Mouse (Mus musculus): ENCODE data around the gene Il2. TPM values are rescaled to one million over a fixed set of nuclear protein-coding genes. Genes with fewer than 3 reads are reported as not detected.

Gene Il2
- total and polyA plus RNA-seq, 2 experiments from 2014 or later: 0.62 TPM; not detected in 1

DNA sequence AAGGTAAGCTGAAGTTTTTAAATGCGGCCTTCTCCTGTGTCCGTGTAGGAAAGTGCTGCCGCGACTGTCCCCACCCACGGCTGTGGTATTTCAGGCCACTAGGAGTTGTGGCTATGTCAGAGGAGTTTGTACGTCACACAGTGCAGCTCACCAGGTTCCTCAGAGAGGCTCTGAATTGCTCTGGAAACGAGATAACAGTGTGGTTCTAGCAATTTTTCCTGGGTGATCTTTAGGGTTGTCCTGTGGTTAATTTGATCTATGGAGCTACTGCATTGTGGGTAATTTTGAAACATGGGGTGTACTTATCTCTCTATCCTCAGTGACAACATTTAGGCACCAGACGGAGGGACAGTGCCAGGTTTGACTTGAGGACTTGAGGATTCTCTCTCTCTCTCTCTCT, 31.3 kb upstream of the Il2 start:
- H3K4me3 ChIP-seq (ENCODE audit: low read depth, low read length): no peak overlapping the region
- ATAC-seq (ENCODE audit: low FRiP score) (no peak), DNase-seq (ENCODE audit: low spot score) (no peak)
- H3K4me2 ChIP-seq (ENCODE audit: low read depth, low read length, poor library complexity, severe bottlenecking): no peak overlapping the region
- no peaks in the 10 kb centered on the region for H3K27me3 ChIP-seq (ENCODE audit: insufficient read depth, low read length)
- WGBS: 78% methylated on average over 8 of the region's 8 CpGs
- H3K27ac ChIP-seq (ENCODE audit: low read depth, low read length): no peak overlapping the region
- no peak overlapping the region for H3K9ac ChIP-seq (replicated peaks; ENCODE audit: low read length, poor library complexity, severe bottlenecking)
- H3K4me1 ChIP-seq (ENCODE audit: insufficient read depth, low read length): no peaks in the 10 kb centered on the region
- no peaks in the 10 kb centered on the region for H3K9me3 ChIP-seq (ENCODE audit: low read length)
- TF ChIP-seq CTCF (IDR thresholded peaks at IDR 0.05): no peak
- H3K36me3 ChIP-seq (ENCODE audit: insufficient read depth, low read length): no peaks in the 10 kb centered on the region

DNA sequence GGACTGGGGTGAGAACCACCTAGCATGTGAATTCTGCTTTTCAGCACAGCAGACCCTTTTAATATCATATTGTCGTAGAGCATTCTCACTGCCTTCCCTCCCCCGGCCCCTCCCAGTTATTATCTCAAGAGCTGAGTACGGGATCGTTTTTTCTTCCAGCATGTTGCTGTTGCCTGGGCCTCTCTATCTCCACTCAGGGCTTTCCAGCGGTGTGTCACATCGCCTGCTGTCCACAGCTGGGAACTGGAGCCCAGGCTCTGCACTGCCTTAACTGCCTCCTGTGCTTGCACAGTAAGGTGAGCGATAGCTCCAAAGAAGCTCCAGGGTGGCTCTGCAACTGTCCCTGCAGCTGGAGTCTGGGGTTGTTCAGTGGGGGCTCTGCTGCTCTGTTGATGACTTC, 28.6 kb upstream of the Il2 start:
- ATAC-seq (ENCODE audit: low FRiP score) (no peak), DNase-seq (ENCODE audit: low spot score) (no peak)

DNA sequence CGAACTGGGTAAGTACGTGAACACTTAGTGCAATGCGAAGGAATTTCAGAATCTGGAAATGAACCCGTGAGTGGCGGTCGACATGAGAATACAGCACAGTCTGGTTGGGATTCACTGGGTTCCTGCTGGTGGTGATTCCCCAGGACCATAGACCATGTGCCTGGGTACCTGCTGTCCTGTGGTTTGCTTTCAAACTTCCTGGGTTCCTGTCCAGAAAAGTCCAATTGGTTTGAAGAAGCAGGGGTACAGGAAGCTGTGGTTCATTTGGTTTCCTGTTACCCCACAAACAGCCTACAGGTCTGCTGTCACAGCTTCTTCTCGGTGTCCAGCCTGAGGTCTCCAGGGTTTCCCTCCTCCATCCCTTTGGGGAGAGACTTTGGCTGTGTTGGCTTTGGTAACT, 27.2 kb upstream of the Il2 start:
- 91% methylated on average over 7 of the region's 7 CpGs for WGBS
- no peaks in the 10 kb centered on the region for H3K27me3 ChIP-seq (ENCODE audit: insufficient read depth, low read length)

More for the DNA sequence above, 28.6 kb upstream of the Il2 start:
- no peaks in the 10 kb centered on the region for H3K36me3 ChIP-seq (ENCODE audit: insufficient read depth, low read length)
- 76% methylated on average over 7 of the region's 7 CpGs for WGBS
- H3K4me1 ChIP-seq (ENCODE audit: insufficient read depth, low read length): no peaks in the 10 kb centered on the region
- no peaks in the 10 kb centered on the region for H3K27me3 ChIP-seq (ENCODE audit: insufficient read depth, low read length)
- H3K27ac ChIP-seq (ENCODE audit: low read depth, low read length): no peak overlapping the region
- no peak overlapping the region for H3K9ac ChIP-seq (replicated peaks; ENCODE audit: low read length, poor library complexity, severe bottlenecking)
- H3K9me3 ChIP-seq (ENCODE audit: low read length): no peaks in the 10 kb centered on the region
- no peak overlapping the region for H3K4me3 ChIP-seq (ENCODE audit: low read depth, low read length)
- H3K4me2 ChIP-seq (ENCODE audit: low read depth, low read length, poor library complexity, severe bottlenecking): no peak overlapping the region
- no peak for TF ChIP-seq CTCF (IDR thresholded peaks at IDR 0.05)

DNA sequence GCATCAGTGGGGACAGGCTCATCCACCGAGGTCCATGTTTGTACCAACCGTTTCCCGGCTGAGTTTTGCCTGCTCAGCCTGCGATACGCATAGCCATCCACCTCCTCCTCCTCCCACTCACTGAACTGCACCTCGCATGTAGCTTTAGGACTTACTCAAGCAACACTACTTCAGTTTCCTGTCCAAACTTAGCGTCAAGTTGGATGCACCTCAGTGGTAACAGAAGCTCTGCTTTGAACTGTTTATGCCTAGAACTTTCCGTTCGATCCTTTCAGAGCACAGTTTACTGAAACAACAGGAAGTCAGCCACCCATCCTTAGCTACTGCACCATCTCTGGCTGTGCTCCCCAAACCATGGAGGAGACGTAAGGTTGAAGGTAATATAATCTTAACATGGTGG, 26.5 kb upstream of the Il2 start:
- Histone ChIP-seq H3K4me2 (ENCODE audit: low read depth, low read length, poor library complexity, severe bottlenecking) (no peak overlapping the region), H3K4me3 (ENCODE audit: low read depth, low read length) (no peak overlapping the region), H3K9me3 (ENCODE audit: low read length) (no peaks in the 10 kb centered on the region), H3K36me3 (ENCODE audit: insufficient read depth, low read length) (no peaks in the 10 kb centered on the region), H3K9ac (replicated peaks; ENCODE audit: low read length, poor library complexity, severe bottlenecking) (no peak overlapping the region), H3K4me1 (ENCODE audit: insufficient read depth, low read length) (no peaks in the 10 kb centered on the region), H3K27me3 (ENCODE audit: insufficient read depth, low read length) (no peaks in the 10 kb centered on the region), H3K27ac (ENCODE audit: low read depth, low read length) (no peak overlapping the region)
- 91% methylated on average over 10 of the region's 10 CpGs for WGBS
- TF ChIP-seq CTCF (IDR thresholded peaks at IDR 0.05): no peak
- no peak for ATAC-seq (ENCODE audit: low FRiP score)
- no peak for DNase-seq (ENCODE audit: low spot score)

More for the DNA sequence above, 27.2 kb upstream of the Il2 start:
- H3K4me1 ChIP-seq (ENCODE audit: insufficient read depth, low read length): no peaks in the 10 kb centered on the region
- no peak overlapping the region for H3K4me3 ChIP-seq (ENCODE audit: low read depth, low read length)
- H3K9me3 ChIP-seq (ENCODE audit: low read length): no peaks in the 10 kb centered on the region
- ATAC-seq (ENCODE audit: low FRiP score) (no peak), DNase-seq (ENCODE audit: low spot score) (no peak)
- no peak overlapping the region for H3K9ac ChIP-seq (replicated peaks; ENCODE audit: low read length, poor library complexity, severe bottlenecking)
- no peak for TF ChIP-seq CTCF (IDR thresholded peaks at IDR 0.05)
- no peaks in the 10 kb centered on the region for H3K36me3 ChIP-seq (ENCODE audit: insufficient read depth, low read length)
- H3K27ac ChIP-seq (ENCODE audit: low read depth, low read length): no peak overlapping the region
- H3K4me2 ChIP-seq (ENCODE audit: low read depth, low read length, poor library complexity, severe bottlenecking): no peak overlapping the region

DNA sequence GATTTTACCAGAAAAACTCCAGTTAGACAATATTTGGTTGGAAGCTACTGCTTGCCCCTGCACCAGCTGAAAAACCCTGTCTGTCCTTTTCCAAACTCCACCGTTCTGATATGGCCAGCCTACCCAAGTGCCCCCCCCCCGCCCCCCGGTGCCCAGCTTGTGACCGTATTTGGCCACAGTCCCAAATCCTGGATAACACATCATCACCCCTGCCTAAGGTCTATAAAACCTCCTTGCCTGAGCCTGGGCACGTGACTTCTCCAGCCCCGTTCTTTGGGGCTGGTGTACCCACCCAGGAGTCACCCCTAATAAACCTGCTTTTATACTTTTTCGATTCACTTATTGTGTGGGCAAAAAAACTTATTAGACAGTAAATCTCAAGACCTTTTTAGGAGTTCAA, 21.1 kb upstream of the Il2 start:
- TF ChIP-seq CTCF (IDR thresholded peaks at IDR 0.05): no peak
- 80% methylated on average over 7 of the region's 7 CpGs for WGBS

DNA sequence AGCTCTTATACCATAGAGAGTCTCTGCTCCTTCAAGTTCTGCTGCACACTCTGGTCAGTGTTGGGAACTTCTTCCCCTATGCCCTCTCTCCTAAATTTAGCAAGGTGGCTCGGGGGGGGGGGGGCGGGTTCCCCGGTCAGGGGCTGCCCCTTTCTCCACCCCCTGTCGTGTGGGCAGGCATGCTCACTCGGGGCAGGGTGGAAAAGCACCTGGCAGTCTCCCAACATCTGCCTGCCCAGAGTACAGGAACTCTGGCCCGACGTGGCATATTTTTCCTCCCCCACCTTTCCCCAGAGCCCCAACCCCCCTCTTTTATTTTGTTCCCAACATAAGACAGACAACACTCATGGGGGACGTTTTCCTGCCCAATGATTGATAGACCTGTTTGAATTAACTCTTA, 20.6 kb upstream of the Il2 start:
- no peak overlapping the region for H3K4me3 ChIP-seq (ENCODE audit: low read depth, low read length)
- no peaks in the 10 kb centered on the region for H3K4me1 ChIP-seq (ENCODE audit: insufficient read depth, low read length)
- H3K36me3 ChIP-seq (ENCODE audit: insufficient read depth, low read length): no peaks in the 10 kb centered on the region
- H3K9me3 ChIP-seq (ENCODE audit: low read length): no peaks in the 10 kb centered on the region
- no peak overlapping the region for H3K9ac ChIP-seq (replicated peaks; ENCODE audit: low read length, poor library complexity, severe bottlenecking)
- no peaks in the 10 kb centered on the region for H3K27me3 ChIP-seq (ENCODE audit: insufficient read depth, low read length)
- H3K4me2 ChIP-seq (ENCODE audit: low read depth, low read length, poor library complexity, severe bottlenecking): no peak overlapping the region
- no peak for ATAC-seq (ENCODE audit: low FRiP score)
- no peak overlapping the region for H3K27ac ChIP-seq (ENCODE audit: low read depth, low read length)
- TF ChIP-seq CTCF (IDR thresholded peaks at IDR 0.05): no peak
- WGBS: 27% methylated on average over 8 of the region's 8 CpGs
- no peak for DNase-seq (ENCODE audit: low spot score)

More for the DNA sequence above, 21.1 kb upstream of the Il2 start:
- Histone ChIP-seq H3K4me1 (ENCODE audit: insufficient read depth, low read length) (no peaks in the 10 kb centered on the region), H3K27me3 (ENCODE audit: insufficient read depth, low read length) (no peaks in the 10 kb centered on the region), H3K36me3 (ENCODE audit: insufficient read depth, low read length) (no peaks in the 10 kb centered on the region), H3K4me3 (ENCODE audit: low read depth, low read length) (no peak overlapping the region), H3K9ac (replicated peaks; ENCODE audit: low read length, poor library complexity, severe bottlenecking) (no peak overlapping the region), H3K27ac (ENCODE audit: low read depth, low read length) (no peak overlapping the region), H3K9me3 (ENCODE audit: low read length) (no peaks in the 10 kb centered on the region), H3K4me2 (ENCODE audit: low read depth, low read length, poor library complexity, severe bottlenecking) (no peak overlapping the region)
- no peak for ATAC-seq (ENCODE audit: low FRiP score)
- no peak for DNase-seq (ENCODE audit: low spot score)
